Mouse (Mus musculus): ENCODE data around the gene Cldn14.
"Not testable (repeated sequence)": the region's sequence is repeated elsewhere in the genome, so short reads cannot be mapped to it uniquely, and the experiment has no call there.

Cldn14 gene

GRCm38 (mm10) chr16:94006706-94007665 is 1.7 kb downstream of the Cldn14 start:
- DNase-seq: no peak

GRCm38 (mm10) chr16:94003478-94003877 is 5.2 kb downstream of the Cldn14 start:
- no peak for DNase-seq

GRCm38 (mm10) chr16:94001366-94001765 is 7.3 kb downstream of the Cldn14 start:
- no peak for DNase-seq

DNA sequence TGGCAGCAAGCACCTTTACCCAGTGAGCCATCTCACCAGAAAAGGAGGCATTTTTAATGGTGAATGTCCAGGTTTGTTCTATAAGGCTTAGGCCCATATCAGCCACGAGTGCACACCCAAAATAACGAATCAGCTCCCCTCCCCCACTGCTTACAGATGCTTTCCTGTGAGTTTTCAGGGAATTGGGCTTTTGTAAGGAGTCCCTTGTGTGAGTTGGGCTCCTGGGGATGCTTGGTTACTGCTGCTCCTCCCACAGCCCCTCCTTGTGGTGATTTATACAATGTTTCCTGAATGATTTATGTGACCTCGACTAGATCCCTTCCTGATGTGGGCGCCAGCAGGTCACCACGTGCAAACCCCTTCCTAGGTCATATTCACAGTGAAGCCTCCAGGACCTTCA is 9.7 kb downstream of the Cldn14 start:
- no peak for DNase-seq

DNA sequence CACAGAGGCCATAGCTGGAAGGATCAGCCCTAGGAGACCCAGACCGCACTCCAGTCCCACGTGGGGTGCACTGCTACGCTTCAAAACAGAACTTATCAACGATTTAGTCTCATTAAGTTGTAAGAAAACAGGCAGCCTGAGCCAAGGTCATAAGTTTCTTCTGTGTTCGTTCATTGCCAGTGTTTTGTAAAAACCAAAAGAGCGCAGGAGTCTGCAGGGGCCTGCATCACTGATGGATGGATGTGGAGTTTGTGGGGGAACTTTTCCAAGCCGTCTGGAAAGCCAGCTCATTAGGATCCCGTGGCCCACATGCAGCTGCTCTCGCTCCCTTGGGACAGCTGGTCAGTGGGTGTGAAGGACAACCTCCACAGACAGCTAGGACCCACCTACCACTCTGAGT is 25.1 kb downstream of the Cldn14 start:
- DNase-seq: no peak

GRCm38 (mm10) chr16:93982341-93982740 is 26.3 kb downstream of the Cldn14 start:
- no peak for DNase-seq

DNA sequence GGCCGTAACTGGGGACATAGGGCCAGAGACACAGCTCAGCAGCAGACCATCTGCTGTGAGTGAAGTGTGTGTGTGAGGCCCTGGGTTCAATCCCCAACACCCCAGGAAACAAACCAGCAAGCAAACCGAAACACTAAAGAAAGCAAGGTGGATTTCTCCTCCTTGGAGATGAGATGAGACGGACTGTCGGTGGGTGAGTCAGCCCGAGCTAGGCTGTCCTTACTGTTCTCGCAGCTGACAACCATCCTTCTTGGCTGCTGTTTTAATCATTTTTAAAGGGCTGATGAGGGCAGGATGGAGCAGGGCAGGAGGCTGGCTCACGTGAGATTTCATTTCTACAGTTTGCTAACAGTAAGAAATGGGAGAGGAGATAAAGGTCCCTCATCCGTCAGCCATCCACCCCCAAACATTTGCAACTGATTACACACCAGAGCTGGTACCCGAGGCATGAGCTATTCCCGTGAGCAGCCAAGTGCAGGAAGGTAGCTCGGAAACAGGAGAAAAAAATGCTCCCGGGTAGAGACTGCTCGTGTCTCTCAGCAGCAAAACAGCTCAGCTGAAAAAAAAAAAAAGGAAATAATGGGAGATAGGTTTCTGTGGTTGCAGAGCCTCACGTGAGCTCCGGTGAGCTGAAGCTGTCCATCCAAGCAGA is 27.3 kb downstream of the Cldn14 start:
- DNase-seq: no peak

DNA sequence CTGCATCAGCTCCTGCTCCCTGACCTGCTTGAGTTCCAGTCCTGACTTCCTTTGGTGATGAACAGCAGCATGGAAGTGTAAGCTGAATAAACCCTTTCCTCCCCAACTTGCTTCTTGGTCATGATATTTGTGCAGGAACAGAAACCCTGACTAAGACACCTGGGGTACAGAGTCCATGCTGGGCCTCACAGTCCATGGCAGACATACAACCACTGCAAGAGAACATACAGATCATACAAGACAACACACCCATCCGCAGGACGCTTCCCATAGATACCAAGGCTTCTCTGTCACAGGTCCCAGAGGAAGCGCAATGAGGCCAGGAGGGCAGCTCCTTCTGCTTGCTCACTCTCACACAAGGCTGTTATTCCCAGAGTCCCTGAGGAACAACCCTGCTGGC is 28.3 kb downstream of the Cldn14 start:
- not testable (repeated sequence) for DNase-seq

DNA sequence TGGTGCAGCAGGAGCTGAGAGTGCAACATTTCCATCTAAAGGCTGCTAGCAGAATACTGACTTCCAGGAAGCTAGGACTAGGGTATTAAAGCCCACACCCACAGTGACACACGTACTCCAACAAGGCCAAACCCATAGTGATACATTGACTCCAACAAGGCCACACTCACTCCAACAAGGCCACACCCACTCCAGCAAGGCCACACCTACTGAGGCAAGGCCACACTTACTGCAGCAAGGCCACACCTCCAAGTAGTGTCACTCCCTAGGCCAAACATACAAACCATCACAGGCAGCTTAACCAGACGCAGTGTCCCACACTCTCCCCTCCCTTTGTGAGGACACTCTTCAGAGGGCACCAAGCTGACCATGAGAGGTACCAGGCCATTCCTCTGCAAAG is 29.3 kb downstream of the Cldn14 start:
- no peak for DNase-seq

DNA sequence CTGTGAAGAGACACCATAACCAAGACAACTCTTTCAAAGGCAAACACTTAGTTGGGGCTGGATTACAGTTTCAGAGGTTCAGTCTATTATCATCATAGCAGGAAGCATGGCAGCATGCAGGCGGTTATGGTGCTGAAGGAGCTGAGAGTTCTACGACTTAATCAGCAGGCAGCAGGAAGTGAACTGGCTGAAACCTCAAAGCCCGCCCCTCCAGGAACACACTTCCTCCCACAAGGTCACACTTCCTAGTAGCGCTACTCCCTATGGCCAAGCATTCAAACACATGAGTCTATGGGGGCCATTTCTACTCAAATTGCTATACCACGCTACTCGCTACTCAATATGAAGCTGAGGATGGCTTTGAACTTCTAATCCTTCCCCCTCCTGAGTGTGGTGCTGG is 31.1 kb downstream of the Cldn14 start:
- no peak for DNase-seq

DNA sequence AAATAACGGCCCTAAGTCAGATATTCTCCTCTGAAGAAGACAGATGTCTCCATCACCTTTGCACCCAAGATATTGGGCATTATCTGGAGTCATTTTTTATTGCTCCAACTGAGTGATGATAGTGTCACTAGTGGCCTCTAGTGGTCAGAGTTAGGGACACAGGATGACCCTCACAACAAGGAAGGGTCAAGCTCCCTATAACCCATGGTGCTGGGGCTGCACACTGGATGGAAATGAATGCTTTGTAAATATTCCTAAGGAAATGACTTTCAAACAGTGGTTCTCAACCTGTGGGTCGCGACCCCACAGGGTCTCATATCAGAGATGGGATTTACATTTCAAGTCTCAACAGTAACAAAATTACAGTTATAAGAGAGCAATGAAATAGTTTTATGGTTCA is 31.7 kb downstream of the Cldn14 start:
- no peak for DNase-seq

GRCm38 (mm10) chr16:93975430-93975829 is 33.2 kb downstream of the Cldn14 start:
- DNase-seq: no peak

DNA sequence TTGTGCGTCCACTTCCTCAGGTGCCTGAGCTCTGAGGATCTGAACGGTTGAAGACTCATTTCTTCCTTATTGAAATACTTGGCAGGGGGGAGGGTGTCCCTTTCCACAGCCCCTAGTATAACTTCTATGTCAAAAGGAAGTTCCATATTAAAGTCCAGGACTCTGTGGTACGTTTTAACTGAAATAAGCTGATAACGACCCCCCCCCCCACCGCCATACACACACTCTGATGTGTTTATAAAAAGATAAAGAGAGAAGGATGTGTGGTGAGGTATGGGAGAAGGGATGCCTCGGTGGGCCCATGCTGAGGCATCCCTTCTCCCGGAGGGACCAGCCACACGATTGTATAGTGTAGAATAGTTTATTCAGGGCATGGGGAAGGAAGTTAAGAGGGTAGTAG is 34.4 kb downstream of the Cldn14 start:
- DNase-seq: no peak

- no peak for DNase-seq
These were observed 35.1 kb downstream of the Cldn14 start for GRCm38 (mm10) chr16:93973554-93973953.

- DNase-seq: no peak
These were observed 35.5 kb downstream of the Cldn14 start for GRCm38 (mm10) chr16:93973123-93973522.

- no peak for DNase-seq
These were observed 37.6 kb downstream of the Cldn14 start for GRCm38 (mm10) chr16:93971046-93971445.

DNA sequence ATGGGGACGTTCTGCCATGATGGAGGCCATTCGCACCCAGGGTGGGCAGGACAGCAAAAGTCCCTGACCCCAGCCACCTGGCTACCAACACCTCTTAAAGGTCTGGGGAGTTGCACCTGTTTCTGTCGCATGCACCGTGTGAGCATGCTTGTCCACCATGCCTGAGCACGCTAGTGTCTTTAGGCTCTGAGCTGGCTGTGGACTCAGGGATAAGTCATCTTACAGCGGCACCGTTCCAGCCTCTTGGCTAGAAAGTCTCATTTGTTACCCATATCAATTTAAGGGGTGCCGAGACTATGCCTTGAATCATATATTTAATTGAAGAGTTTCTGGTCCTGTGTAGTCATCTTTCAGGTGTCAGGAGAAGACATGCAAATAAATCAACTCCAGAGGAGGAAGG is 40.7 kb downstream of the Cldn14 start:
- DNase-seq: no peak

DNA sequence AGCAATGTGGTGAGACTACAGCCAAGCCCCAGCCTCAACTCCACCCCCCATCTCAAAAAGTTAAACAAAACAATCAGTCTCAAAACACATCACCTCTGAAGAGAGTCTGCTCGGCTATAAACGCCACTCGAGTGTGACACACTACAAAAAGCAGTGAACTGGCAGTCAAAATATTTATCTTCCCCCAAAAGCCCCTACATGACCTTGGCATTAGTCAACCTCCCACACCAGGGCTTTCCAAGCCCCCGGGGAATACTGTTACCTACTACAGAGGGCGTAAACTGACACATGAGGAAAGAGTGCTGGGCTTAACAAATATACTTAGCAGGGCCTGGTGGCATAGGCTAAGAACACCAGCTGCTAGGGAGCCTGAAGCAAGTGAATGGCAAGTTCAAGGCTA is 46.4 kb downstream of the Cldn14 start:
- no peak for DNase-seq

DNA sequence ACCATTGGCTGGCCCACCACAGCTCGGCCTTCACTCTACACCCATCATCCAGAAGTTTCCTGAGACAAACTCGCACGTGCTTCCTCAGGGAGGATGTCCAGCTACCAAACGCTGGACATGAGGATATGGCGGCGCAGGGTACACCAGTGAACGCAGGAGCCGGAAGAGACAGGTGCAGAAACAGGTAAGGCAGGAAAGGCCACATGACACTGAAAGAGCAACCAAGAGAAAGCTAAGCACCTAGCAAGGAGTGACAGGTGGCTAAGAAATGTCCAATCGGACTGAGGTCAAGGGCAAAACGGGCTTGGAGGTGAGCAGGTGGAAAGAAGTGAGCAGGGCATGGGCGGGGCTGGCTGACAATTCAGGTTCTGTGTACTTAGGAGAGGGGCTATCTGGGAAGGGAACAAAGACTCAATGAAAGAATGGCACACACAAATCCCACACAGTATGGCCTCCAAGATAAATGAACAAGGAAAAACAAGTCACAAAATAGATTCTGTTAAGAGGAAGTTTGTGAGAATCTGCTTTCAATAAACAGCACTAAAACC is 47.5 kb downstream of the Cldn14 start:
- DNase-seq: no peak

DNA sequence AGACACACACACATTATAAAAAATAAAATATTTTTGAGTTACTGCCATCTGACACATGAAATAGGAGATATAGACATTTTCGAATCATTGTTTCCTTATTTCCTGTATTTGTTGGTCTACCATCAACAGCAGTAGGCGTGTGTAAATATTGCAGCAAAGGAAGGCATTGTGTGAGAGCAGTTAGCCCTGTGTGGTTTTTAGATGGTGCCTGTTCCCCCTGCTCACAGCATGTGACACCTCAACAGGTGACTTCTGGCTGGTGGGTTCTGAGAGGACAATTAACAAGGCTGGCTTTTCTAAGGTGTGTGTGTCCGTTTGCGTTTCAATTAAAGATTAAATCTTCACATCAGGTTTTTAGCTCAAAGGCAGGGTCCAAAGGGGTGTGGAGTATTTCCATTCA is 48.1 kb downstream of the Cldn14 start:
- no peak for DNase-seq

GRCm38 (mm10) chr16:93957402-93957801 is 51.2 kb downstream of the Cldn14 start:
- no peak for DNase-seq

- no peak for DNase-seq
These were observed 51.7 kb downstream of the Cldn14 start for GRCm38 (mm10) chr16:93956986-93957385.

- no peak for DNase-seq
These were observed 61.2 kb downstream of the Cldn14 start for GRCm38 (mm10) chr16:93947396-93947795.

DNA sequence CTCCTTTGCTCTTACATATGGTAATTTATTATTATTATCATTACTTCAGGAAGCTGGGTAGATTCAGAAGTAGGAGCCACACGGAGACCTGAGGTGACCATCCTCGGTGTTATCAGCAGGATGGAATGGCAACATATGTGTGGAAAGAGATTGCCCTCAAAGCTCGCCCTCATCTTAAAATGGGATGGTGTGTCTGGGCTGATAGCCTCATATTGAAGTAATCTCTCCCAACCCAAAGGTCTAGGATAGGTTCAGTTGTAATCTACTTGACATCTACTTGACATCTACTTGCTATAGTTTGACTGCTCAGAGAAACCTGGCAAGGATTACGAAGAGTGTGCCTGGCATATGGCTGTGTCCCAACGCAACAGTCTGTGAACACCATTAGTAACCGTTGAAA is 64.3 kb downstream of the Cldn14 start:
- DNase-seq: no peak

Data from cerebellum, adult 11-12 months (tissue).